Mouse (Mus musculus): Measurements from ENCODE around the gene Mrgprd.
A peak's percentile ranks its signal among the peaks of the same experiment; 100 is the strongest.

The Mrgprd gene

GRCm38 (mm10) chr7:145314785-145315411, at the start of gene Mrgprd:
Gene Mrgprd (plus strand): TSS chr7:145314835.
- DNase-seq, result no peak

- no peak for DNase-seq
Observed at GRCm38 (mm10) chr7:145266011-145266410, 48.6 kb upstream of the Mrgprd start.

- no peak for DNase-seq
Observed at GRCm38 (mm10) chr7:145268890-145269289, 45.7 kb upstream of the Mrgprd start.

- DNase-seq, result no peak
Observed at GRCm38 (mm10) chr7:145270955-145271354, 43.7 kb upstream of the Mrgprd start.

- DNase-seq, result no peak
Observed at GRCm38 (mm10) chr7:145275488-145275887, 39.1 kb upstream of the Mrgprd start.

- no peak for DNase-seq
Observed at GRCm38 (mm10) chr7:145281396-145281795, 33.2 kb upstream of the Mrgprd start.

GRCm38 (mm10) chr7:145283041-145283440, 31.6 kb upstream of the Mrgprd start:
- DNase-seq, result no peak

- DNase-seq, result peak; percentile 90
Observed at GRCm38 (mm10) chr7:145283487-145284187, 31.0 kb upstream of the Mrgprd start, which contains the start of gene Tpcn2. Gene Tpcn2 (minus strand): TSS chr7:145284011.

- DNase-seq, result no peak
Observed at GRCm38 (mm10) chr7:145284293-145284692, 30.3 kb upstream of the Mrgprd start.

- DNase-seq, result no peak
Observed at GRCm38 (mm10) chr7:145285476-145285875, 29.2 kb upstream of the Mrgprd start.

- DNase-seq, result no peak
Observed at GRCm38 (mm10) chr7:145287410-145287809, 27.2 kb upstream of the Mrgprd start.

GRCm38 (mm10) chr7:145289302-145289701, 25.3 kb upstream of the Mrgprd start:
- no peak for DNase-seq

GRCm38 (mm10) chr7:145291847-145292246, 22.8 kb upstream of the Mrgprd start:
- no peak for DNase-seq

- DNase-seq, result no peak
Observed at GRCm38 (mm10) chr7:145292726-145293125, 21.9 kb upstream of the Mrgprd start.

- DNase-seq, result peak; percentile 13
Observed at GRCm38 (mm10) chr7:145293859-145294258, 20.8 kb upstream of the Mrgprd start.

- no peak for DNase-seq
Observed at GRCm38 (mm10) chr7:145298666-145299490, 15.8 kb upstream of the Mrgprd start.

GRCm38 (mm10) chr7:145299562-145300320, 14.9 kb upstream of the Mrgprd start:
- DNase-seq, result no peak

GRCm38 (mm10) chr7:145300321-145301007, 14.2 kb upstream of the Mrgprd start, which contains the start of gene Mrgprf:
Gene Mrgprf (plus strand): TSS chr7:145300828.
- DNase-seq, result no peak

GRCm38 (mm10) chr7:145301008-145301340, 13.7 kb upstream of the Mrgprd start:
- DNase-seq, result no peak

- DNase-seq, result no peak
Observed at GRCm38 (mm10) chr7:145301341-145302005, 13.2 kb upstream of the Mrgprd start.

- no peak for DNase-seq
Observed at GRCm38 (mm10) chr7:145302488-145303285, 11.9 kb upstream of the Mrgprd start.

Data from thymus, postnatal 25 days (tissue).